Mouse (Mus musculus) forebrain, embryonic 11.5 days (tissue): ENCODE data around the gene Babam2. TPM values are rescaled to one million over a fixed set of nuclear protein-coding genes. Genes with fewer than 3 reads are reported as not detected.

ENCODE experiments used
- ATAC-seq: fragments of 200-750 bp; cut with Nextera tagmentation; replicated peaks from 2 replicates; pipeline ENCODE4 v1.8.0; 2017; ENCODE audit warnings: moderate TSS enrichment; ENCODE audit not compliant: low FRiP score
- DNase-seq: peaks from one replicate; pipeline ENCODE4 v3.0.0-alpha.2; 2017; ENCODE audit warnings: low spot score
- H3K27ac ChIP-seq: fragments of 300-500 bp; sonication (generic); 2 replicates; pipeline ENCODE4 v1.5.1; 2014; ENCODE audit warnings: low read depth, low read length
- H3K27me3 ChIP-seq: fragments of 300-500 bp; sonication (generic); 2 replicates; pipeline ENCODE4 v1.6.1; 2014; ENCODE audit warnings: mild to moderate bottlenecking, low read length, mixed read lengths; ENCODE audit not compliant: control insufficient read depth, insufficient read depth
- H3K36me3 ChIP-seq: fragments of 300-500 bp; sonication (generic); 2 replicates; pipeline ENCODE4 v1.6.1; 2014; ENCODE audit warnings: mild to moderate bottlenecking, low read length, moderate library complexity, mixed read lengths; ENCODE audit not compliant: control insufficient read depth, insufficient read depth
- H3K4me1 ChIP-seq: fragments of 300-500 bp; sonication (generic); replicated peaks from 2 replicates; pipeline ENCODE4 v1.6.1; 2014; ENCODE audit warnings: low read length, mixed read lengths; ENCODE audit not compliant: control insufficient read depth, insufficient read depth
- H3K4me2 ChIP-seq: fragments of 300-500 bp; sonication (generic); 2 replicates; pipeline ENCODE4 v1.6.1; 2014; ENCODE audit warnings: low read depth, mild to moderate bottlenecking, low read length, moderate library complexity, mixed read lengths; ENCODE audit not compliant: severe bottlenecking
- H3K4me3 ChIP-seq: fragments of 300-500 bp; sonication (generic); 2 replicates; pipeline ENCODE4 v1.5.1; 2014; ENCODE audit warnings: low read depth, low read length
- H3K9ac ChIP-seq: fragments of 300-500 bp; sonication (generic); 2 replicates; pipeline ENCODE4 v1.6.1; 2014; ENCODE audit warnings: low read length
- H3K9me3 ChIP-seq: fragments of 300-500 bp; sonication (generic); 2 replicates; pipeline ENCODE4 v1.6.1; 2016; ENCODE audit warnings: low read length, mixed read lengths; ENCODE audit not compliant: control insufficient read depth
- WGBS: fragments of 180-500 bp; shearing (Covaris S2); extraction: QIAGEN DNeasy Blood & Tissue Kit; methylation state at CpG from one replicate; pipeline ENCODE4 v1.1.7; 2014; 5-methylcytosine and 5-hydroxymethylcytosine counted together
- polyA plus RNA-seq: library from polyadenylated mRNA; unstranded; fragments of >200 nt; fragmentation: Nextera tagmentation; extraction: Ambion mirVana; gene quantifications from 2 replicates; pipeline ENCODE4 v1.2.1, GENCODE M21; 2014

The Babam2 gene
- polyA plus RNA-seq, 1 experiment from 2014 or later: 39.1 TPM

DNA sequence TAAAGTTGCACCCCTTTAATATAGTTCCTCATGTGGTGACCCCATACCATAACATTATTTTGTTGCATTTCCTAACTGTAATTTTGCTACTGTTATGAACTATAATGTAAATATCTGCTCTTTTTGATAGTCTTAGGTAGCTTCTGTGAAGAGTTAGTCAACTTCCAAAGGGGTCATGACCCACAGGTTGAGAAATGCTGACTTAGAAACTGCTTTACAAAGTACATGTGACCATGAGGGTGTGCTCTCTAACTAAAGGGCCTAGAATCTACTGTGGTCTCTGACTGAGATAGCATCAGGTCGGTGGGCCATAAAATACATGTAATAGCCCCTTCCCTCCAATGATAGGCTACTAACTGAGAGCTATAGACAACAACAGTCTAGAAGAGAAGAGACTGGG lies 19.5 kb upstream of the Babam2 start:
- Histone ChIP-seq H3K9me3 (no peaks in the 10 kb centered on the region), H3K4me1 (no peaks in the 10 kb centered on the region), H3K36me3 (no peaks in the 10 kb centered on the region), H3K4me2 (no peak overlapping the region), H3K27me3 (no peaks in the 10 kb centered on the region), H3K27ac (no peak overlapping the region), H3K9ac (no peak overlapping the region), H3K4me3 (no peak overlapping the region)
- DNase-seq: no peak
- no peak for ATAC-seq
- 76% methylated on average over 1 of the region's 1 CpGs for WGBS

- ATAC-seq: no peak
- H3K9ac ChIP-seq: no peak overlapping the region
- WGBS: 82% methylated on average over 4 of the region's 4 CpGs
- H3K9me3 ChIP-seq: no peaks in the 10 kb centered on the region
- no peaks in the 10 kb centered on the region for H3K4me1 ChIP-seq
- H3K27ac ChIP-seq: no peak overlapping the region
- no peaks in the 10 kb centered on the region for H3K27me3 ChIP-seq
- no peak overlapping the region for H3K4me2 ChIP-seq
- no peak for DNase-seq
- no peaks in the 10 kb centered on the region for H3K36me3 ChIP-seq
- no peak overlapping the region for H3K4me3 ChIP-seq
Measured at GRCm38 (mm10) chr5:31680183-31680582, 17.3 kb upstream of the Babam2 start.

- no peak overlapping the region for H3K27ac ChIP-seq
- H3K9ac ChIP-seq: no peak overlapping the region
- DNase-seq (no peak), ATAC-seq (no peak)
- no peaks in the 10 kb centered on the region for H3K36me3 ChIP-seq
- no peak overlapping the region for H3K4me2 ChIP-seq
- H3K4me1 ChIP-seq: no peaks in the 10 kb centered on the region
- no peaks in the 10 kb centered on the region for H3K9me3 ChIP-seq
- H3K4me3 ChIP-seq: no peak overlapping the region
- WGBS: 85% methylated on average over 1 of the region's 1 CpGs
- no peaks in the 10 kb centered on the region for H3K27me3 ChIP-seq
Measured at GRCm38 (mm10) chr5:31682305-31682704, 15.2 kb upstream of the Babam2 start.

- 47% methylated on average over 2 of the region's 2 CpGs for WGBS
- no peaks in the 10 kb centered on the region for H3K9me3 ChIP-seq
- H3K27ac ChIP-seq: no peak overlapping the region
- ATAC-seq (no peak), DNase-seq (no peak)
- no peak overlapping the region for H3K4me2 ChIP-seq
- H3K4me3 ChIP-seq: no peak overlapping the region
- H3K9ac ChIP-seq: no peak overlapping the region
- no peaks in the 10 kb centered on the region for H3K27me3 ChIP-seq
- no peaks in the 10 kb centered on the region for H3K36me3 ChIP-seq
- H3K4me1 ChIP-seq: no peaks in the 10 kb centered on the region
Measured at GRCm38 (mm10) chr5:31686040-31686439, 11.4 kb upstream of the Babam2 start.

DNA sequence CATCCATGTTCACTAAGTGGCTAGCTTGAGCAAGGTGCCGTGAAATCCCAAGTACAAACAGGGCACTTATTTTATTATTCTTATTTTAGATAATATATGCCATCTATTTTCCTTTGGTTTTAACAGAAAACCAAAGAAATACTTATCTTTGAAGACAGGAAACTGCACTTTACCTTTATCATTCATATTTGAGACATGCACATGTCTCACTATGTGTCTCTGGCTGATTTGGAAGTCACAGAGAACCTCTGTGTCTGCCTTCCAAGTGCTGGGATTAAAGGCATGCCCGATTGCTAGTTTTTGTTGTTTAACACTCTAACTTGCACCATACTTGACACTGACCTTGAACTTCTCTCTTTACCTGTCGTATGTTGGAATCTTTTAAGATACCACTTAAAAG lies 9.5 kb upstream of the Babam2 start:
- H3K27me3 ChIP-seq: no peaks in the 10 kb centered on the region
- ATAC-seq: no peak
- DNase-seq: no peak

DNA sequence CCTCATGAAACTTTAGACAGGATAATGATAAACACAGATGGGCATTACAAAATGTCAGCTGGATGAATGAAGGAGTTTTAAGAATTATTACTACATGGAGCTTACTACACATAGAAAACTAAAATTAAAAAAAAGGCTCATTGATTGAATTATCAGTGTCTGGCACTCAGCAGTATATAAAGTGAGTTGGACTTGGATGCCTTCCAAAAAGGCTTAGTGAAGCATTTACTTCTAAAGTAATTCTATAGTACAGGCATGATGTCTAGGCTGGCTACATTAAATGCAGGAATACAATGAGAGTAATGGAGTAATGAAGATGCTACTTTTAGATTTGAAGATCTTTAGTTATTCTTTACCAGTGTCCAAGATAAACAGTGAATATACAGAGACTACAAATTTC lies 4.3 kb upstream of the Babam2 start:
- Histone ChIP-seq H3K4me2 (no peak overlapping the region), H3K9ac (no peak overlapping the region), H3K36me3 (no peaks in the 10 kb centered on the region), H3K27me3 (no peaks in the 10 kb centered on the region), H3K4me3 (no peak overlapping the region), H3K4me1 (no peaks in the 10 kb centered on the region), H3K27ac (no peak overlapping the region), H3K9me3 (no peaks in the 10 kb centered on the region)
- no peak for ATAC-seq
- DNase-seq: no peak

More for the DNA sequence above, 9.5 kb upstream of the Babam2 start:
- 90% methylated on average over 3 of the region's 3 CpGs for WGBS
- H3K4me3 ChIP-seq: no peak overlapping the region
- no peaks in the 10 kb centered on the region for H3K36me3 ChIP-seq
- no peak overlapping the region for H3K27ac ChIP-seq
- H3K9ac ChIP-seq: no peak overlapping the region
- H3K4me2 ChIP-seq: no peak overlapping the region
- no peaks in the 10 kb centered on the region for H3K9me3 ChIP-seq
- no peaks in the 10 kb centered on the region for H3K4me1 ChIP-seq

DNA sequence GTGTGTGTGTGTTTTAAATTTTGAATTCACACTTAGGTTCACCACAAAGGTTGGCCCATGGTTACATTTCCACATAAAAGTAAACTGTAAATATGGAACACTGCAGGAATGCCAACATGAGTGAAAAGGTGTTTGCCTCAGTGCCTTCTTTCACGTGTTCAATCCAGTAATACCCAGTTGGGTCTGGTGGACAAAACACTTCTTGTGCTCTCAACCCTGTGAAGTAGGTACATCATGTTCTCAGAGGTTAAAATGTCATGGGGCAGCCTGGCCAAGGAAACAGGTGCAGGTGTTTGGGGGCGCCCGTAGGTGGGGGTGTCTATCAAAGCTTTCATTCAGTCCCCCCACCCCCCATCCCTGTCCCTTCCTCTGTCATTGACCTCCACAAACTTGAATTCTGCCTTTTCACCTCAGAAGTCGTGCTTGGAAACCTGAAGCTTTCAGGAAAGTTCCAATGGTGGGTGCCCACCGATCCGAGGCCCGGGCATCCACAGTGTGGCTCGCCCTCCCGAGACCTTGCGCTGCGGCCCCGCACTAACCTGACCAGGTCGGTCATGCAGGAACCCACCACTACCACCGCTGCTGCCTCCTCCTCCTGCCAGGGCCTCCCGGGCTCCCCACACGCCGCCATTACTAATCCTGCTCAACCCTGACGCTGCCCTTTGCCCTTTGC lies 377 bp upstream of the Babam2 start, which contains the start of gene Rbks:
TSS of gene Rbks (minus strand) at position 657 of the 673 bp plus-strand sequence.
- 8% methylated on average over 18 of the region's 18 CpGs for WGBS
- Histone ChIP-seq H3K27me3 (no peaks in the 10 kb centered on the region), H3K36me3 (no peaks in the 10 kb centered on the region), H3K4me1 (no peaks in the 10 kb centered on the region), H3K27ac (peak within 1 kb of the TSS; percentile 66), H3K9ac (peak within 1 kb of the TSS; percentile 77), H3K9me3 (no peaks in the 10 kb centered on the region), H3K4me3 (peak within 1 kb of the TSS; percentile 72), H3K4me2 (peak within 1 kb of the TSS; percentile 67)
- DNase-seq: no peak
- ATAC-seq: peak; percentile 67; the same call in 1 of the 2 replicates

DNA sequence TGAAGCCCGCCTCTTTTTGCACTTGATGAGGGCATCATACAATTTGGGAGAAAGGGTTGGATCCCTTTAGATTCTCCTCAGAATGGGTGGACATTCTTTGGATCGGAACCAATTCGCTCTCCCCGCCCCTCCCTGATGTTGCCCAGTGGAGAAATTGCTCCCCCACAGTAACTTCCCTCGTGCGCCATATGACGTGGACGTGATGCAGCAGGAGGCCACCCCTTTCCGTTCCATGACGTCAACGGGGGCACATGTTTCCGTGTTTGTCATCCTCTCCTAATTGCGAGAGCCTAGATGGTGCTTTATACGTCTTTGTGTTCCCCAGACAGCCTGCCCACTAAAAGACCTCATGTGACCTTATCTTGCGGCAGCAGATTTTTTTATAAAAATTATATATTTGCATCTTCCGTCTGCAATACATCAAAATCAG lies 828 bp downstream of the Babam2 start:
- Histone ChIP-seq H3K27ac (peak overlapping the region; percentile 66), H3K9me3 (no peaks in the 10 kb centered on the region), H3K36me3 (no peaks in the 10 kb centered on the region), H3K4me1 (no peaks in the 10 kb centered on the region), H3K27me3 (no peaks in the 10 kb centered on the region), H3K4me2 (peak overlapping the region; percentile 67), H3K9ac (peak overlapping the region; percentile 77), H3K4me3 (peak overlapping the region; percentile 72)
- WGBS: 6% methylated on average over 16 of the region's 16 CpGs
- DNase-seq (peak; percentile 83), ATAC-seq (peak; percentile 75)

GRCm38 (mm10) chr5:31698931-31699330 lies 1.4 kb downstream of the Babam2 start:
- H3K9me3 ChIP-seq: no peaks in the 10 kb centered on the region
- DNase-seq (no peak), ATAC-seq (no peak)
- no peaks in the 10 kb centered on the region for H3K36me3 ChIP-seq
- no peak overlapping the region for H3K27ac ChIP-seq
- no peak overlapping the region for H3K4me3 ChIP-seq
- H3K4me1 ChIP-seq: no peaks in the 10 kb centered on the region
- H3K4me2 ChIP-seq: no peak overlapping the region
- 52% methylated on average over 4 of the region's 4 CpGs for WGBS
- no peaks in the 10 kb centered on the region for H3K27me3 ChIP-seq
- H3K9ac ChIP-seq: no peak overlapping the region
